In genomic region chr3:95283589-95283941, GRCm38 (mm10) we compare ENCODE assay signal across 8 mouse cellular contexts. TPM values are rescaled to one million over a fixed set of nuclear protein-coding genes. Genes with fewer than 3 reads are reported as not detected.
DNase-seq lines count a peak whose midpoint lies in the region; ATAC-seq and TF ChIP-seq lines count a peak whose summit lies in the region.

No protein-coding gene starts in this region.

- no peak for DNase-seq in lung, embryonic 14.5 days
- no peak for DNase-seq in lung, adult 18-20 months
- no peak for DNase-seq in embryonic facial prominence, embryonic 14.5 days (ENCODE audit: low spot score)
- DNase-seq in ovary, postnatal 36 days (ENCODE audit: low spot score): no peak
- no peak for DNase-seq in ovary, adult 18-20 months (ENCODE audit: low spot score)

- peak overlapping the region; percentile 98 for H3K27ac ChIP-seq in lung, embryonic 14.5 days (ENCODE audit: low read depth)
- H3K27ac ChIP-seq in embryonic facial prominence, embryonic 14.5 days (replicated peaks; ENCODE audit: low read depth, low read length): peak overlapping the region; percentile 97
- peak overlapping the region; percentile 93 for H3K27ac ChIP-seq in intestine, postnatal 0 days (ENCODE audit: low read depth, low read length)
- H3K27ac ChIP-seq in neural tube, embryonic 15.5 days (replicated peaks): peak overlapping the region; percentile 86

- ATAC-seq in lung, embryonic 14.5 days (ENCODE audit: insufficient read depth): no peak
- ATAC-seq in embryonic facial prominence, embryonic 14.5 days (ENCODE audit: low read depth): no peak
- ATAC-seq in intestine, postnatal 0 days: no peak
- ATAC-seq in neural tube, embryonic 15.5 days (ENCODE audit: low FRiP score): no peak
- ATAC-seq in cerebellum, adult (ENCODE audit: insufficient number of reproducible peaks, low FRiP score, low TSS enrichment): no peak

- H3K9ac ChIP-seq in lung, embryonic 14.5 days: peak overlapping the region; percentile 83
- H3K9ac ChIP-seq in embryonic facial prominence, embryonic 14.5 days (ENCODE audit: low read depth, low read length): peak overlapping the region; percentile 92
- peak overlapping the region; percentile 83 for H3K9ac ChIP-seq in intestine, postnatal 0 days (ENCODE audit: low read depth, low read length)
- H3K9ac ChIP-seq in neural tube, embryonic 15.5 days (replicated peaks): peak overlapping the region; percentile 60

- H3K36me3 ChIP-seq in lung, embryonic 14.5 days (ENCODE audit: insufficient read depth): peaks cover 13% of the 10 kb centered on the region; the same call in 1 of the 2 replicates
- H3K36me3 ChIP-seq in embryonic facial prominence, embryonic 14.5 days (ENCODE audit: control insufficient read depth, insufficient read depth, low read length): peaks cover 18% of the 10 kb centered on the region
- peaks cover 13% of the 10 kb centered on the region for H3K36me3 ChIP-seq in intestine, postnatal 0 days (ENCODE audit: control insufficient read depth, insufficient read depth)
- peaks cover 11% of the 10 kb centered on the region for H3K36me3 ChIP-seq in neural tube, embryonic 15.5 days

- peak overlapping the region; percentile 75 for H3K4me2 ChIP-seq in lung, embryonic 14.5 days
- H3K4me2 ChIP-seq in embryonic facial prominence, embryonic 14.5 days (ENCODE audit: low read depth, low read length): peak overlapping the region; percentile 78
- H3K4me2 ChIP-seq in intestine, postnatal 0 days (replicated peaks; ENCODE audit: low read depth): peak overlapping the region; percentile 85
- H3K4me2 ChIP-seq in neural tube, embryonic 15.5 days: peak overlapping the region; percentile 76

- no peak for TF ChIP-seq CTCF in lung, embryonic 14.5 days (IDR thresholded peaks at IDR 0.05; ENCODE audit: low read depth)
- no peak for TF ChIP-seq CTCF in intestine, postnatal 0 days (IDR thresholded peaks at IDR 0.05; ENCODE audit: low read depth)

- under 1% methylated on average over 7 of the region's 7 CpGs for WGBS in lung, embryonic 14.5 days
- under 1% methylated on average over 7 of the region's 7 CpGs for WGBS in embryonic facial prominence, embryonic 14.5 days
- WGBS in intestine, postnatal 0 days: 3% methylated on average over 7 of the region's 7 CpGs
- 2% methylated on average over 7 of the region's 7 CpGs for WGBS in neural tube, embryonic 15.5 days

- H3K27me3 ChIP-seq in lung, embryonic 14.5 days (ENCODE audit: insufficient read depth, low read length): no peaks in the 10 kb centered on the region
- no peaks in the 10 kb centered on the region for H3K27me3 ChIP-seq in embryonic facial prominence, embryonic 14.5 days (replicated peaks; ENCODE audit: control insufficient read depth, insufficient read depth, low read length)
- H3K27me3 ChIP-seq in intestine, postnatal 0 days (replicated peaks; ENCODE audit: control insufficient read depth, insufficient read depth, low read length): no peaks in the 10 kb centered on the region
- H3K27me3 ChIP-seq in neural tube, embryonic 15.5 days (replicated peaks): no peaks in the 10 kb centered on the region

- no peaks in the 10 kb centered on the region for H3K9me3 ChIP-seq in lung, embryonic 14.5 days (ENCODE audit: low read depth, low read length)
- H3K9me3 ChIP-seq in embryonic facial prominence, embryonic 14.5 days (ENCODE audit: control insufficient read depth, low read length): no peaks in the 10 kb centered on the region
- no peaks in the 10 kb centered on the region for H3K9me3 ChIP-seq in intestine, postnatal 0 days (ENCODE audit: control insufficient read depth)
- no peaks in the 10 kb centered on the region for H3K9me3 ChIP-seq in neural tube, embryonic 15.5 days (replicated peaks)

- peaks cover 5% of the 10 kb centered on the region; the same call in 1 of the 2 replicates for H3K4me1 ChIP-seq in lung, embryonic 14.5 days (ENCODE audit: insufficient read depth)
- H3K4me1 ChIP-seq in embryonic facial prominence, embryonic 14.5 days (ENCODE audit: control insufficient read depth, insufficient read depth, low read length): peaks cover 8% of the 10 kb centered on the region
- peaks cover 11% of the 10 kb centered on the region for H3K4me1 ChIP-seq in intestine, postnatal 0 days (replicated peaks; ENCODE audit: control insufficient read depth, insufficient read depth, low read length)
- peaks cover 36% of the 10 kb centered on the region for H3K4me1 ChIP-seq in neural tube, embryonic 15.5 days

- peak overlapping the region; percentile 59 for H3K4me3 ChIP-seq in lung, embryonic 14.5 days (ENCODE audit: low read depth, low read length)
- H3K4me3 ChIP-seq in embryonic facial prominence, embryonic 14.5 days (ENCODE audit: low read depth, low read length): peak overlapping the region; percentile 67
- H3K4me3 ChIP-seq in intestine, postnatal 0 days (ENCODE audit: low read depth, low read length): peak overlapping the region; percentile 61
- peak overlapping the region; percentile 56 for H3K4me3 ChIP-seq in neural tube, embryonic 15.5 days (replicated peaks)

RNA-seq across cellular contexts. Expression of gene Prune1, which starts 1.7 kb away (rescaled TPM):
- 20.0 and 23.5 TPM in 2 replicates for polyA plus RNA-seq in lung, embryonic 14.5 days (2014; fragmentation: Nextera tagmentation; extraction: Ambion mirVana)
- 24.2 and 24.4 TPM in 2 replicates for polyA plus RNA-seq in embryonic facial prominence, embryonic 14.5 days (2014; fragmentation: Nextera tagmentation; extraction: Ambion mirVana)
- polyA plus RNA-seq in intestine, postnatal 0 days (2015; fragmentation: Nextera tagmentation; extraction: Ambion mirVana): 9.2 and 10.1 TPM in 2 replicates
- 57.3 and 61.7 TPM in 2 replicates for polyA plus RNA-seq in neural tube, embryonic 15.5 days (2015; fragmentation: Nextera tagmentation; extraction: Ambion mirVana)

RNA-seq across cellular contexts. Expression of gene Mindy1, which starts 2.4 kb away (rescaled TPM):
- 36.5 and 40.0 TPM in 2 replicates for polyA plus RNA-seq in lung, embryonic 14.5 days (2014; fragmentation: Nextera tagmentation; extraction: Ambion mirVana)
- 37.7 and 44.9 TPM in 2 replicates for polyA plus RNA-seq in embryonic facial prominence, embryonic 14.5 days (2014; fragmentation: Nextera tagmentation; extraction: Ambion mirVana)
- 36.4 and 38.0 TPM in 2 replicates for polyA plus RNA-seq in intestine, postnatal 0 days (2015; fragmentation: Nextera tagmentation; extraction: Ambion mirVana)
- polyA plus RNA-seq in neural tube, embryonic 15.5 days (2015; fragmentation: Nextera tagmentation; extraction: Ambion mirVana): 37.3 and 37.4 TPM in 2 replicates

RNA-seq across cellular contexts. Expression of gene Anxa9, which starts 23.4 kb away (rescaled TPM):
- 1.8 and 2.0 TPM in 2 replicates for polyA plus RNA-seq in lung, embryonic 14.5 days (2014; fragmentation: Nextera tagmentation; extraction: Ambion mirVana)
- polyA plus RNA-seq in embryonic facial prominence, embryonic 14.5 days (2014; fragmentation: Nextera tagmentation; extraction: Ambion mirVana): 2.8 TPM in 2 replicates
- polyA plus RNA-seq in intestine, postnatal 0 days (2015; fragmentation: Nextera tagmentation; extraction: Ambion mirVana): 2.0 and 2.3 TPM in 2 replicates
- 0.40 and 0.41 TPM in 2 replicates for polyA plus RNA-seq in neural tube, embryonic 15.5 days (2015; fragmentation: Nextera tagmentation; extraction: Ambion mirVana)

RNA-seq across cellular contexts. Expression of gene Cers2, which starts 31.0 kb away (rescaled TPM):
- polyA plus RNA-seq in lung, embryonic 14.5 days (2014; fragmentation: Nextera tagmentation; extraction: Ambion mirVana): 170 and 185 TPM in 2 replicates
- polyA plus RNA-seq in embryonic facial prominence, embryonic 14.5 days (2014; fragmentation: Nextera tagmentation; extraction: Ambion mirVana): 133 and 134 TPM in 2 replicates
- polyA plus RNA-seq in intestine, postnatal 0 days (2015; fragmentation: Nextera tagmentation; extraction: Ambion mirVana): 109 and 120 TPM in 2 replicates
- 93.4 and 102 TPM in 2 replicates for polyA plus RNA-seq in neural tube, embryonic 15.5 days (2015; fragmentation: Nextera tagmentation; extraction: Ambion mirVana)

RNA-seq across cellular contexts. Expression of gene Bnipl, which starts 32.6 kb away (rescaled TPM):
- 5.0 and 6.1 TPM in 2 replicates for polyA plus RNA-seq in lung, embryonic 14.5 days (2014; fragmentation: Nextera tagmentation; extraction: Ambion mirVana)
- polyA plus RNA-seq in embryonic facial prominence, embryonic 14.5 days (2014; fragmentation: Nextera tagmentation; extraction: Ambion mirVana): 6.1 and 6.9 TPM in 2 replicates
- polyA plus RNA-seq in intestine, postnatal 0 days (2015; fragmentation: Nextera tagmentation; extraction: Ambion mirVana): not detected in 2 replicates
- polyA plus RNA-seq in neural tube, embryonic 15.5 days (2015; fragmentation: Nextera tagmentation; extraction: Ambion mirVana): 0.29 TPM in 1 of 2 replicates, not detected in the other
